In genomic region chr5:100863091-100863490, GRCm38 (mm10) we compare ENCODE assay signal across 28 mouse cellular contexts. TPM values are rescaled to one million over a fixed set of nuclear protein-coding genes. Genes with fewer than 3 reads are reported as not detected.
DNase-seq lines count a peak whose midpoint lies in the region; ATAC-seq and TF ChIP-seq lines count a peak whose summit lies in the region.
"Had no signal": no experiment of that assay in that cellular context is flagged by ENCODE, and none has a peak within 500 bp of the region (broad histone marks: within the 10 kb centered on the region; RNA-seq: fewer than 3 reads in every experiment).

No protein-coding gene starts in this region.

- H3K4me3 ChIP-seq in testis, adult 2 months (ENCODE audit: control insufficient read depth, low read depth, low read length): peak overlapping the region; percentile 60; the same call in 1 of the 2 replicates
- no peak overlapping the region for H3K4me3 ChIP-seq in layer of hippocampus, adult 2 months
- H3K4me3 ChIP-seq: embryonic facial prominence, embryonic 13.5 days; embryonic facial prominence, embryonic 15.5 days; erythroblast, embryonic 14.5 days; forebrain, embryonic 10.5 days; forebrain, embryonic 12.5 days had no signal

- no peaks in the 10 kb centered on the region for H3K4me1 ChIP-seq in testis, adult 2 months (ENCODE audit: control insufficient read depth, insufficient read depth, low read length)
- H3K4me1 ChIP-seq: embryonic facial prominence, embryonic 13.5 days; embryonic facial prominence, embryonic 15.5 days; forebrain, embryonic 10.5 days; forebrain, embryonic 12.5 days had no signal

- no peak for TF ChIP-seq CTCF in testis, adult 2 months (IDR thresholded peaks at IDR 0.05; ENCODE audit: control insufficient read depth, insufficient read depth, insufficient replicate concordance, low read depth, low read length)
- no peak for TF ChIP-seq CTCF in layer of hippocampus, adult 2 months (conservative IDR thresholded peaks at IDR 0.05)

- no peaks in the 10 kb centered on the region for H3K27me3 ChIP-seq in testis, adult 2 months (ENCODE audit: control insufficient read depth, insufficient read depth, low read length)
- H3K27me3 ChIP-seq: CH12.LX; embryonic facial prominence, embryonic 13.5 days; embryonic facial prominence, embryonic 15.5 days; forebrain, embryonic 12.5 days; Patski had no signal

- H3K27ac ChIP-seq in testis, adult 2 months (ENCODE audit: control insufficient read depth, insufficient read depth, low read depth, low read length): no peak overlapping the region
- no peak overlapping the region for H3K27ac ChIP-seq in layer of hippocampus, adult 2 months
- H3K27ac ChIP-seq: embryonic facial prominence, embryonic 13.5 days; embryonic facial prominence, embryonic 15.5 days; forebrain, embryonic 10.5 days; forebrain, embryonic 12.5 days had no signal

- no peaks in the 10 kb centered on the region for H3K36me3 ChIP-seq in testis, adult 2 months (ENCODE audit: control insufficient read depth, insufficient read depth, low read length)
- H3K36me3 ChIP-seq: embryonic facial prominence, embryonic 13.5 days; embryonic facial prominence, embryonic 15.5 days; forebrain, embryonic 10.5 days; forebrain, embryonic 12.5 days; G1E had no signal

- no peak for ATAC-seq in activated CD4-positive, CD25-positive, alpha-beta regulatory T cell, adult 4 months
- ATAC-seq: CD4-positive, CD25-positive, alpha-beta regulatory T cell, adult 4 months; forebrain, embryonic 14.5 days; forebrain, embryonic 16.5 days; Patski had no signal

- no peak for TF ChIP-seq POLR2A in testis, adult 2 months (IDR thresholded peaks at IDR 0.05; ENCODE audit: control insufficient read depth, low read depth, low read length)

- DNase-seq in testis, postnatal 10 days (ENCODE audit: low spot score): no peak
- DNase-seq in R1 (ENCODE audit: low read depth, low spot score): peak; percentile 76
- no peak for DNase-seq in layer of hippocampus, adult 2 months (ENCODE audit: low spot score in 2 of 2)
- DNase-seq: adrenal gland, adult 2 months; adrenal gland, postnatal 10 days; adrenal gland, postnatal 25 days; B cell, adult 2 months; cerebellum, adult 11 months; cerebellum, adult 18-20 months; cerebellum, adult 8-10 months; cerebellum, adult 9-11 months; cerebellum, postnatal 14 days; cerebellum, postnatal 36 days; embryo, embryonic 11 days had no signal

RNA-seq across cellular contexts. Expression of gene Gpat3, which starts 17.6 kb away (rescaled TPM):
- 21.7 and 26.8 TPM in 2 replicates for polyA plus RNA-seq in testis, adult 2 months (2012; rRNA removed)
- 1 to 10 TPM; 2.1 to 3.7 TPM for total RNA-seq in layer of hippocampus, adult 2 months (2021)
- 1 to 10 TPM in 1 of 2 experiments, under 1 TPM in 1; 0.37 to 1.0 TPM for polyA plus RNA-seq in activated CD4-positive, CD25-positive, alpha-beta regulatory T cell, adult 4 months (2017; shearing (Covaris generic))
- total RNA-seq: common myeloid progenitor, adult 5-6 weeks had no signal
- polyA plus RNA-seq: erythroblast, embryonic 14.5 days; G1E had no signal

RNA-seq across cellular contexts. Expression of gene Abraxas1, which starts 42.3 kb away (rescaled TPM):
- 5.5 and 6.3 TPM in 2 replicates for polyA plus RNA-seq in testis, adult 2 months (2012; rRNA removed)
- 1 to 10 TPM; 8.4 to 9.5 TPM for total RNA-seq in layer of hippocampus, adult 2 months (2021)
- 10 to 100 TPM; 25.1 to 27.4 TPM for polyA plus RNA-seq in activated CD4-positive, CD25-positive, alpha-beta regulatory T cell, adult 4 months (2017; shearing (Covaris generic))

Comparison
In these comparisons a context has a peak if more than half of its experiments do, and no peak if none do; other contexts are left out.
1. RNA of gene Gpat3, which starts 17.6 kb away (polyA plus RNA-seq): 21.7 to 26.8 TPM in testis, adult 2 months; 0.37 to 1.0 TPM in activated CD4-positive, CD25-positive, alpha-beta regulatory T cell, adult 4 months; every median in the first group is over 10 times any median in the second.